Mouse (Mus musculus) heart, postnatal 0 days (tissue): Measurements from ENCODE around the gene Treml4.

Source experiments
- CTCF ChIP-seq: IDR thresholded peaks from 2 replicates; pipeline ENCODE4 v1.5.1; 2016; ENCODE audit warnings: antibody characterized with exemption, control low read depth, low read depth
- EP300 ChIP-seq: IDR thresholded peaks from 2 replicates; pipeline ENCODE4 v1.6.1; 2016; ENCODE audit warnings: antibody characterized with exemption, low read depth

GRCm38 (mm10) chr17:48299203-48299602 is 35.1 kb downstream of the Treml4 start, which contains the start of gene Treml2:
- TF ChIP-seq CTCF (no peak), EP300 (no peak)
